Mouse (Mus musculus) small intestine, adult 2 months (tissue): Measurements from ENCODE around the gene Pde6d. TPM values are rescaled to one million over a fixed set of nuclear protein-coding genes. Genes with fewer than 3 reads are reported as not detected.

Experiments
- H3K27ac ChIP-seq: fragments of 200-500 bp; 2 replicates; pipeline ENCODE4 v1.5.1; 2012; ENCODE audit warnings: low read depth, low read length, control low read depth, inconsistent platforms; ENCODE audit not compliant: insufficient read depth
- H3K27me3 ChIP-seq: fragments of 200-500 bp; 2 replicates; pipeline ENCODE4 v1.6.1; 2012; ENCODE audit warnings: mild to moderate bottlenecking, moderate library complexity, low read length, inconsistent platforms; ENCODE audit not compliant: control insufficient read depth, insufficient read depth
- H3K36me3 ChIP-seq: fragments of 200-500 bp; 2 replicates; pipeline ENCODE4 v1.6.1; 2012; ENCODE audit warnings: mild to moderate bottlenecking, low read length, control low read depth, inconsistent platforms; ENCODE audit not compliant: control insufficient read depth, insufficient read depth
- H3K4me1 ChIP-seq: fragments of 200-500 bp; 2 replicates; pipeline ENCODE4 v1.6.1; 2012; ENCODE audit warnings: low read length, inconsistent platforms, mixed read lengths; ENCODE audit not compliant: control insufficient read depth, insufficient read depth, insufficient read length
- H3K4me3 ChIP-seq: fragments of 200-500 bp; 2 replicates; pipeline ENCODE4 v1.5.1; 2012; ENCODE audit warnings: low read depth, mild to moderate bottlenecking, control low read depth, inconsistent platforms, low read length, moderate library complexity
- CTCF ChIP-seq: fragments of 200-500 bp; IDR thresholded peaks from 2 replicates; pipeline ENCODE4 v1.5.1; 2012; ENCODE audit warnings: low read depth, mild to moderate bottlenecking, control low read depth, inconsistent platforms, low read length, moderate library complexity, mixed read lengths; ENCODE audit not compliant: insufficient replicate concordance, insufficient read length; ENCODE audit errors: extremely low read depth
- POLR2A ChIP-seq: fragments of 200-500 bp; IDR thresholded peaks from 2 replicates; pipeline ENCODE4 v1.6.1; 2012; ENCODE audit warnings: low read depth, mild to moderate bottlenecking, control low read depth, inconsistent platforms, low read length, moderate library complexity
- WGBS: fragments of 180-500 bp; shearing (Covaris S2); methylation state at CpG from one replicate; pipeline ENCODE4 v1.1.7; 2018; 5-methylcytosine and 5-hydroxymethylcytosine counted together
- polyA plus RNA-seq: library from polyadenylated mRNA; depleted of rRNA; stranded (reverse); fragments of >200 nt; gene quantifications from 2 replicates; pipeline ENCODE4 v1.2.3, GENCODE M21; 2012

Pde6d gene
- polyA plus RNA-seq, 1 experiment, result 9.7 TPM

- TF ChIP-seq CTCF, result no peak
- no peaks in the 10 kb centered on the region for H3K4me1 ChIP-seq
- no peak overlapping the region for H3K4me3 ChIP-seq
- H3K27ac ChIP-seq, result no peak overlapping the region
- H3K27me3 ChIP-seq, result no peaks in the 10 kb centered on the region
- H3K36me3 ChIP-seq, result peaks cover 2% of the 10 kb centered on the region; the same call in 1 of the 2 replicates
- 51% methylated on average over 2 of the region's 2 CpGs for WGBS
Observed at GRCm38 (mm10) chr1:86568409-86568808, 14.0 kb downstream of the Pde6d start.

GRCm38 (mm10) chr1:86562663-86563062, 19.8 kb downstream of the Pde6d start:
- peaks cover 2% of the 10 kb centered on the region; the same call in 1 of the 2 replicates for H3K36me3 ChIP-seq
- 30% methylated on average over 2 of the region's 2 CpGs for WGBS
- no peaks in the 10 kb centered on the region for H3K27me3 ChIP-seq
- H3K27ac ChIP-seq, result 0 out of 2 replicates have a peak overlapping the region, but pooled peaks have one; percentile 1
- H3K4me1 ChIP-seq, result peaks cover 7% of the 10 kb centered on the region; the same call in 1 of the 2 replicates
- TF ChIP-seq POLR2A, result no peak
- no peak for TF ChIP-seq CTCF
- H3K4me3 ChIP-seq, result no peak overlapping the region

GRCm38 (mm10) chr1:86559232-86559631, 23.2 kb downstream of the Pde6d start:
- 88% methylated on average over 3 of the region's 3 CpGs for WGBS
- Histone ChIP-seq H3K36me3 (peaks cover 2% of the 10 kb centered on the region; the same call in 1 of the 2 replicates), H3K27ac (no peak overlapping the region), H3K4me3 (no peak overlapping the region), H3K27me3 (no peaks in the 10 kb centered on the region), H3K4me1 (peaks cover 7% of the 10 kb centered on the region; the same call in 1 of the 2 replicates)
- no peak for TF ChIP-seq POLR2A
- no peak for TF ChIP-seq CTCF

- WGBS, result 43% methylated on average over 7 of the region's 7 CpGs
- no peaks in the 10 kb centered on the region for H3K27me3 ChIP-seq
- peaks cover 4% of the 10 kb centered on the region; the same call in 1 of the 2 replicates for H3K4me1 ChIP-seq
- no peak overlapping the region for H3K4me3 ChIP-seq
- TF ChIP-seq POLR2A (no peak), CTCF (no peak)
- no peaks in the 10 kb centered on the region for H3K36me3 ChIP-seq
- H3K27ac ChIP-seq, result no peak overlapping the region
Observed at GRCm38 (mm10) chr1:86557872-86558271, 24.6 kb downstream of the Pde6d start.

- H3K36me3 ChIP-seq, result no peaks in the 10 kb centered on the region
- H3K27me3 ChIP-seq, result no peaks in the 10 kb centered on the region
- peaks cover 6% of the 10 kb centered on the region; the same call in 1 of the 2 replicates for H3K4me1 ChIP-seq
- 92% methylated on average over 3 of the region's 3 CpGs for WGBS
- no peak overlapping the region for H3K4me3 ChIP-seq
- no peak overlapping the region for H3K27ac ChIP-seq
- TF ChIP-seq CTCF (no peak), POLR2A (no peak)
Observed at GRCm38 (mm10) chr1:86555665-86556064, 26.8 kb downstream of the Pde6d start.

- Histone ChIP-seq H3K27ac (no peak overlapping the region), H3K4me3 (no peak overlapping the region), H3K4me1 (peaks cover 3% of the 10 kb centered on the region; the same call in 1 of the 2 replicates), H3K27me3 (no peaks in the 10 kb centered on the region), H3K36me3 (0 out of 2 replicates have a peak, but pooled peaks cover 1% of the 10 kb centered on the region)
- WGBS, result 47% methylated on average over 2 of the region's 2 CpGs
- TF ChIP-seq CTCF, result no peak
- no peak for TF ChIP-seq POLR2A
Observed at GRCm38 (mm10) chr1:86551877-86552276, 30.6 kb downstream of the Pde6d start.

GRCm38 (mm10) chr1:86551299-86551698, 31.1 kb downstream of the Pde6d start:
- Histone ChIP-seq H3K4me1 (peaks cover 3% of the 10 kb centered on the region; the same call in 1 of the 2 replicates), H3K4me3 (no peak overlapping the region), H3K36me3 (0 out of 2 replicates have a peak, but pooled peaks cover 2% of the 10 kb centered on the region), H3K27me3 (no peaks in the 10 kb centered on the region), H3K27ac (no peak overlapping the region)
- TF ChIP-seq POLR2A (no peak), CTCF (no peak)
- WGBS, result 72% methylated on average over 4 of the region's 4 CpGs
